Mouse (Mus musculus): ENCODE measurements around the gene Them7. TPM values are rescaled to one million over a fixed set of nuclear protein-coding genes. Genes with fewer than 3 reads are reported as not detected.
A peak's percentile ranks its signal among the peaks of the same experiment; 100 is the strongest.

Them7 gene
- 0.72 and 0.87 TPM in 2 replicates for polyA plus RNA-seq (2015; fragmentation: Nextera tagmentation; extraction: Ambion mirVana)

- 0 out of 2 replicates have a peak, but pooled peaks have one; percentile 25 for ATAC-seq (replicated peaks; ENCODE audit: insufficient number of reproducible peaks, insufficient read depth, low FRiP score, low read depth)
- Histone ChIP-seq H3K4me3 (peak within 1 kb of the TSS; percentile 50), H3K9me3 (replicated peaks) (no peaks in the 10 kb centered on the region), H3K27me3 (0 out of 2 replicates have a peak, but pooled peaks cover 6% of the 10 kb centered on the region), H3K36me3 (no peaks in the 10 kb centered on the region), H3K4me1 (replicated peaks) (peaks cover 47% of the 10 kb centered on the region), H3K27ac (0 out of 2 replicates have a peak within 1 kb of the TSS, but pooled peaks have one; percentile 11), H3K4me2 (peak within 1 kb of the TSS; percentile 79), H3K9ac (peak within 1 kb of the TSS; percentile 52)
- 5% methylated on average over 38 of the region's 38 CpGs for WGBS
Measured at GRCm38 (mm10) chr2:105224134-105224986, at the start of gene Them7. Gene Them7 (plus strand): TSS chr2:105224320.

- Histone ChIP-seq H3K4me3 (no peak overlapping the region), H3K36me3 (no peaks in the 10 kb centered on the region), H3K4me1 (replicated peaks) (no peaks in the 10 kb centered on the region), H3K9ac (no peak overlapping the region), H3K9me3 (replicated peaks) (no peaks in the 10 kb centered on the region), H3K27ac (no peak overlapping the region), H3K27me3 (no peaks in the 10 kb centered on the region), H3K4me2 (no peak overlapping the region)
- no peak for ATAC-seq (replicated peaks; ENCODE audit: insufficient number of reproducible peaks, insufficient read depth, low FRiP score, low read depth)
- 70% methylated on average over 12 of the region's 12 CpGs for WGBS
Measured at GRCm38 (mm10) chr2:105178871-105179270, 45.2 kb upstream of the Them7 start.

- WGBS: 39% methylated on average over 6 of the region's 6 CpGs
- Histone ChIP-seq H3K27ac (no peak overlapping the region), H3K4me1 (replicated peaks) (no peaks in the 10 kb centered on the region), H3K4me3 (no peak overlapping the region), H3K4me2 (no peak overlapping the region), H3K27me3 (no peaks in the 10 kb centered on the region), H3K9me3 (replicated peaks) (no peaks in the 10 kb centered on the region), H3K9ac (no peak overlapping the region), H3K36me3 (no peaks in the 10 kb centered on the region)
- no peak for ATAC-seq (replicated peaks; ENCODE audit: insufficient number of reproducible peaks, insufficient read depth, low FRiP score, low read depth)
Measured at GRCm38 (mm10) chr2:105182501-105182900, 41.6 kb upstream of the Them7 start.

GRCm38 (mm10) chr2:105185140-105185539 is 39.0 kb upstream of the Them7 start:
- Histone ChIP-seq H3K36me3 (no peaks in the 10 kb centered on the region), H3K4me3 (no peak overlapping the region), H3K4me2 (no peak overlapping the region), H3K4me1 (replicated peaks) (no peaks in the 10 kb centered on the region), H3K27ac (no peak overlapping the region), H3K27me3 (no peaks in the 10 kb centered on the region), H3K9ac (no peak overlapping the region), H3K9me3 (replicated peaks) (no peaks in the 10 kb centered on the region)
- WGBS: 80% methylated on average over 3 of the region's 3 CpGs
- ATAC-seq (replicated peaks; ENCODE audit: insufficient number of reproducible peaks, insufficient read depth, low FRiP score, low read depth): no peak

- no peak overlapping the region for H3K4me2 ChIP-seq
- H3K27me3 ChIP-seq: no peaks in the 10 kb centered on the region
- no peaks in the 10 kb centered on the region for H3K36me3 ChIP-seq
- ATAC-seq (replicated peaks; ENCODE audit: insufficient number of reproducible peaks, insufficient read depth, low FRiP score, low read depth): no peak
- H3K9ac ChIP-seq: no peak overlapping the region
- no peaks in the 10 kb centered on the region for H3K9me3 ChIP-seq (replicated peaks)
- H3K4me1 ChIP-seq (replicated peaks): no peaks in the 10 kb centered on the region
- no peak overlapping the region for H3K27ac ChIP-seq
- 80% methylated on average over 13 of the region's 13 CpGs for WGBS
- no peak overlapping the region for H3K4me3 ChIP-seq
Measured at GRCm38 (mm10) chr2:105185768-105186529, 38.2 kb upstream of the Them7 start.

GRCm38 (mm10) chr2:105186591-105186990 is 37.5 kb upstream of the Them7 start:
- H3K27ac ChIP-seq: no peak overlapping the region
- H3K36me3 ChIP-seq: no peaks in the 10 kb centered on the region
- 68% methylated on average over 5 of the region's 5 CpGs for WGBS
- H3K9ac ChIP-seq: no peak overlapping the region
- ATAC-seq (replicated peaks; ENCODE audit: insufficient number of reproducible peaks, insufficient read depth, low FRiP score, low read depth): no peak
- no peak overlapping the region for H3K4me3 ChIP-seq
- no peaks in the 10 kb centered on the region for H3K9me3 ChIP-seq (replicated peaks)
- no peak overlapping the region for H3K4me2 ChIP-seq
- no peaks in the 10 kb centered on the region for H3K4me1 ChIP-seq (replicated peaks)
- no peaks in the 10 kb centered on the region for H3K27me3 ChIP-seq

- H3K9ac ChIP-seq: no peak overlapping the region
- no peaks in the 10 kb centered on the region for H3K9me3 ChIP-seq (replicated peaks)
- ATAC-seq (replicated peaks; ENCODE audit: insufficient number of reproducible peaks, insufficient read depth, low FRiP score, low read depth): no peak
- no peak overlapping the region for H3K4me3 ChIP-seq
- no peaks in the 10 kb centered on the region for H3K4me1 ChIP-seq (replicated peaks)
- WGBS: 79% methylated on average over 10 of the region's 10 CpGs
- no peak overlapping the region for H3K27ac ChIP-seq
- no peaks in the 10 kb centered on the region for H3K36me3 ChIP-seq
- H3K27me3 ChIP-seq: no peaks in the 10 kb centered on the region
- no peak overlapping the region for H3K4me2 ChIP-seq
Measured at GRCm38 (mm10) chr2:105188182-105188581, 35.9 kb upstream of the Them7 start.

GRCm38 (mm10) chr2:105189352-105189751 is 34.8 kb upstream of the Them7 start:
- H3K9ac ChIP-seq: no peak overlapping the region
- ATAC-seq (replicated peaks; ENCODE audit: insufficient number of reproducible peaks, insufficient read depth, low FRiP score, low read depth): no peak
- H3K27ac ChIP-seq: no peak overlapping the region
- H3K4me1 ChIP-seq (replicated peaks): no peaks in the 10 kb centered on the region
- H3K4me2 ChIP-seq: no peak overlapping the region
- H3K36me3 ChIP-seq: no peaks in the 10 kb centered on the region
- H3K27me3 ChIP-seq: no peaks in the 10 kb centered on the region
- no peak overlapping the region for H3K4me3 ChIP-seq
- 32% methylated on average over 5 of the region's 5 CpGs for WGBS
- no peaks in the 10 kb centered on the region for H3K9me3 ChIP-seq (replicated peaks)

GRCm38 (mm10) chr2:105200152-105200551 is 24.0 kb upstream of the Them7 start:
- no peak overlapping the region for H3K9ac ChIP-seq
- H3K36me3 ChIP-seq: no peaks in the 10 kb centered on the region
- ATAC-seq (replicated peaks; ENCODE audit: insufficient number of reproducible peaks, insufficient read depth, low FRiP score, low read depth): no peak
- 41% methylated on average over 8 of the region's 8 CpGs for WGBS
- no peak overlapping the region for H3K4me2 ChIP-seq
- no peaks in the 10 kb centered on the region for H3K4me1 ChIP-seq (replicated peaks)
- H3K9me3 ChIP-seq (replicated peaks): no peaks in the 10 kb centered on the region
- no peak overlapping the region for H3K27ac ChIP-seq
- no peak overlapping the region for H3K4me3 ChIP-seq
- H3K27me3 ChIP-seq: no peaks in the 10 kb centered on the region

- Histone ChIP-seq H3K36me3 (no peaks in the 10 kb centered on the region), H3K9ac (no peak overlapping the region), H3K4me3 (no peak overlapping the region), H3K4me2 (no peak overlapping the region), H3K4me1 (replicated peaks) (peaks cover 10% of the 10 kb centered on the region), H3K9me3 (replicated peaks) (no peaks in the 10 kb centered on the region), H3K27ac (no peak overlapping the region), H3K27me3 (0 out of 2 replicates have a peak, but pooled peaks cover 3% of the 10 kb centered on the region)
- 0 out of 2 replicates have a peak, but pooled peaks have one; percentile 31 for ATAC-seq (replicated peaks; ENCODE audit: insufficient number of reproducible peaks, insufficient read depth, low FRiP score, low read depth)
- 61% methylated on average over 9 of the region's 9 CpGs for WGBS
Measured at GRCm38 (mm10) chr2:105206563-105207174, 17.5 kb upstream of the Them7 start.

GRCm38 (mm10) chr2:105212839-105213238 is 11.3 kb upstream of the Them7 start:
- no peak for ATAC-seq (replicated peaks; ENCODE audit: insufficient number of reproducible peaks, insufficient read depth, low FRiP score, low read depth)
- Histone ChIP-seq H3K27me3 (peaks cover 3% of the 10 kb centered on the region; the same call in 1 of the 2 replicates), H3K36me3 (no peaks in the 10 kb centered on the region), H3K27ac (no peak overlapping the region), H3K9me3 (replicated peaks) (no peaks in the 10 kb centered on the region), H3K9ac (no peak overlapping the region), H3K4me2 (no peak overlapping the region), H3K4me3 (no peak overlapping the region), H3K4me1 (replicated peaks) (peaks cover 7% of the 10 kb centered on the region; the same call in 1 of the 2 replicates)
- WGBS: 36% methylated on average over 7 of the region's 7 CpGs
